Mouse (Mus musculus): Measurements from ENCODE around the gene Ankrd61.

Gene Ankrd61

DNA sequence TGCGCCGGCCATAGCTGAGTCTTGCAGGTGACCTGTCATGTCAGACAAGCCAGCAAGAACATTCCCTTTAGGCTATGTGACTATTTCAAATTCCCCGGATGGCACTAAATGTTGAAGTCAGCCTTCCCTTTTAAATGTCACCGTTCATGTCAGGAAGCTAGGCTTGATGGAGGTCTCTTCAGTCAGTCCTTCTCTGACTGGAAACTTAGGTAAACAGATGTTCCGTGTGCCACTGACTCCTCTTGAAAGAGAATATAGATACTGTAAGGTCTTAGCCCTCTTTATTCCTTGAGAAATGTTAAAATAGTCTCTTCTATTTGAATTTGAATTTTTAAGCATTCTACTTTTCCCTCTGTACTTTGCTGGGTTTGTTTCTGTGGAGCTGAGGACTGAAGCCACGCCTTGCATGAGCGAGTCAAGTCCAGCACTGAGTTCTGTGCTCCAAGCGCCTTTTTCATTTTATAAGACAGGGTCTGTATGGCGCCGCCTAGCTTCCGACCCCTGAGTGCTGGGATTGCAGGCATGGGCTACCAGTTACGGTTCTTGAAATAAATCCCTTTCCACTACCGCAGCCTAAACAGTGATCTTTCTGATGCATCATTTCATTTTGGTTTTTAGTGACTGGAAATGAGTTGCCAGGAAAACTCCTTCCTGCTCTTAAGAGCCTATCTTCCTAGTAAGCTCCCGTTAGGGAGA lies at the start of gene Ankrd61:
Gene Ankrd61, minus strand, starts transcription at position 51 of the 696 bp plus-strand sequence.
- no peak for DNase-seq

DNA sequence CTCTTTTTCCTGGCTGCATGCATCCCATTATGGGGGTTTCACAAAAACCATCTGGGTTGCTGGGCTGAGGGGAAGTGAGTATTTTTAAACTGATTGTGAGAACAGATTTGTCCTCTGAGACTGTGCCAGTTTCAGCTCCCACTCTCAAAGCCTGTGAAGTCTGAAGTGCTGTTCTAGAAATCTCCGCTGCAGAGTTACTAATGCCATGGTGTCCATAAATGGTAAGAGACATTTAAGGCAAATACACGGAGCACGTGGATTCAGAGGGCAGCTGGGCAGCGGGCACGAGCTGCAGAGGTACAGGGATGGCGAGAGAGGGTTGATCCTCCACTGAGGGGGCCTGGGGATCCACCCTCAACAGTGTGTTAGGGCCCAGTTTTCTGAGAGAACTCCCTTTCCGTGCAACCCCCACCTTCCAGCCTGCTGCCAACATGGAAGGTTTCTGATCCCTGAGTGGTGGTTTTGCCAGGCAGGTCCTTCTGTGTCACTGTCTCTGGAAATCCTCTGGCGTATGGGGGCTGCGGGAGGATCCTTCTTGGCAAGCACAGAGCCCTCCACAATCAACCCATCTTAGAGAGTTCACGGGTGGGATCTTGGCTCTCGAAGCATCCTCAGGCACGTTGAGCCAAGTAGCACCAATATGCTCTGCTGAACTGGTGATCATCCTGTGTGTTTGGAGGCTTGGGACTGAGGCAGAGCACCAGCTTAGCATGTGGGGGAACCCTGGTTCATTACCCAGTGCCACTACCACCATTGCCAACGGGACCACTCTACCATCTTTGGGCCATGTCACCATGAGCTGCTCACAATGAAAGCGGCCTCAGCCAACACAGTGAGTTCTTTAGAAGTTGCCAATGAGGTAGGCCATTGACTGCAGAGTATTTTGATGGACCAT lies 46.0 kb upstream of the Ankrd61 start:
- DNase-seq, result no peak

- DNase-seq, result no peak
Measured at GRCm38 (mm10) chr5:143941588-143941987, 44.1 kb upstream of the Ankrd61 start.

- no peak for DNase-seq
Measured at GRCm38 (mm10) chr5:143936156-143936555, 38.7 kb upstream of the Ankrd61 start.

DNA sequence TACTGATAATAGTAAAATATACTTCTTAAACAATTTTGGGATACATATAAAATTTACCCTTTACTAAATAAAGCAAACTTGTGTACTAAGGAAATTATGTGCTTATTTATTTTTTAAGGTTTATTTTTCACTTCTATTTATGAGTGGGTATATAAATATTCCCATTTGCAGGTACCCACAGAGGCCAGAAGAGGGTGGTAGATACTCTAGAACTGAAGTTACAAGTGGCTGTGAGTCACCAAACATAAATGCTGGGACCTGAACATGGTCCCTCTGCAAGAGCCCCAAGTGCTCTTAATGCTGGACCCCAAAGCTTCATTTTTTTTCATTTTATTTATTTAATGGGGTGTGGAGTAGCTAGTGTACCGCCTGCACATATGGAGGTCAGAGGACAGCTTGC lies 36.4 kb upstream of the Ankrd61 start:
- DNase-seq, result no peak

DNA sequence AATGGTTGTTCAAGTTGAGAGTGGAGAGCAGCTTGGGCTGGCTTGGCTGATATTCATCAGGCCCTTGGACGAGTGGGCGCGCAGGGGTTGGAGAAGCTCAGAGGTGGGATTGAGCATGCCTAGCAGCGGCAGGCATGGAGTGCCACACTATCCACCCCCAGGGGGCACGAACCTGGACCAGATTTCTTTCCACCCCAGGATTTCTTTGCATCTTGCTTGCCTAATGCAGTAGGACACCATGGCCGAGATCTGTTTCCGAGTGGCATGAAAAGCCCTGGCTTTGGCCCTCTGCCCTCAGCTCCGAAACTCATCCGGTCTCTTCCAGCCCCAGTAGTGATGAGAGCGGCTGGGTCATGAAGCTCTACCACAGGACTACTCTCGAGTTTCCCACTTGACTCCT lies 35.9 kb upstream of the Ankrd61 start:
- DNase-seq, result no peak

DNA sequence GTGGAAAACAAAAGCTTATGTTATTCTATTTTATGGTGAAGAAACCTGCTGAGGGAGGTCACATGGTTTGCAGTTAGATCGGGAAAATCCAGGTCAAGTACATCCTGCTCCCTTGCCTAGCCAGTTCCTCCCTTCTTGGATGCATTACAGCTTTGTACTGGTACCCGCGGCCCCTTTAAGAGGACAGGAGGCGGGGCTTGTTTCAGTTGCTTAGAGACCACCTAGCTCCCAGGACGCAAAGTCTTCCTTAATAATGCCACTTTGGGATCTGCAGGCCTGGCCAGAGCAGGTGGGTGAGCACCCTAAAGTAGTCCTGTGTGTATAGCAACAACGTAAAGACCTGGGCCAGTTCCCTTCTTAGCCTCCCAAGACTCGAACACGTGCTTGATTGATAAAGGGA lies 35.3 kb upstream of the Ankrd61 start, which contains the start of gene Rsph10b:
Gene Rsph10b, plus strand, starts transcription at position 205 of the 400 bp plus-strand sequence.
- DNase-seq, result no peak

GRCm38 (mm10) chr5:143931863-143932580 lies 34.5 kb upstream of the Ankrd61 start:
- no peak for DNase-seq

- no peak for DNase-seq
Measured at GRCm38 (mm10) chr5:143930656-143931055, 33.2 kb upstream of the Ankrd61 start.

GRCm38 (mm10) chr5:143929291-143929690 lies 31.8 kb upstream of the Ankrd61 start:
- no peak for DNase-seq

DNA sequence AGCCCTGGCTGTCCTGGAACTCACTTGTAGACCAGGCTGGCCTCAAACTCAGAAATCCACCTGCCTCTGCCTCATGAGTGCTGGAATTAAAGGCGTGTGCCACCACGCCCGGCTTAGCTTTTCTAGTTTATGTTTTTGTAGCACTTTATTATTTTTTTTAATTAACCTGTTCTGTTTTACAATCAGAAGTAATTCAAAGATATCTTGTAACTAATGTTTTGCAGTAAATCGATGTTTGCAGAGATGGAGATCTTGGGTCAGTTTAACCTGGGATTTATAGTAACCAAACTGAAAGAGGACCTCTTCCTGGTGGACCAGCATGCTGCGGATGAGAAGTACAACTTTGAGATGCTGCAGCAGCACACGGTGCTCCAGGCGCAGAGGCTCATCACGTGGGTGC lies 30.4 kb upstream of the Ankrd61 start, which contains the start of gene Gm42421:
Gene Gm42421, plus strand, starts transcription at position 301 of the 400 bp plus-strand sequence.
- DNase-seq, result no peak

- DNase-seq, result no peak
Measured at GRCm38 (mm10) chr5:143924781-143925452, 27.4 kb upstream of the Ankrd61 start.

- DNase-seq, result no peak
Measured at GRCm38 (mm10) chr5:143918120-143918519, 20.6 kb upstream of the Ankrd61 start.

DNA sequence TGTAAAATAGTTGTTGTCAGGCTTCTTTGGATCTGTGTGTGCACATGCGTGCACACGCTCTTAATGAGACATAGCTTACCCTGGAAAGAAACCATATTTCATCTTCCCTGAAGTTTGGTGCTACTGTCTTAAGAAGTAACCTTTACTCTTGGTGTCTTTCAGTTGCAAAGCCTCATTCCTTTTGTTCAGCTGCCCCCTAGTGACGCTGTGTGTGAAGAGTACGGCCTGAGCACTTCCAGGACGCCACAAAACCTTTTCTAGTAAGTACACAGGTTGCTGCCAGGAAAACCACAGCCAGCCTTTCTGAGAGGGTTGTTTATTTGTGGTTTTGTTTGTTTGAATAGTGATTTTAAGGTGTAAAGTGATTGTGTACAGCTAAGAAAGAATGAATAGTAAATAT lies 19.9 kb upstream of the Ankrd61 start:
- peak in 1 of 2 experiments; percentile 54 for DNase-seq

GRCm38 (mm10) chr5:143916221-143916620 lies 18.7 kb upstream of the Ankrd61 start:
- DNase-seq, result no peak

GRCm38 (mm10) chr5:143909417-143910400 lies 12.2 kb upstream of the Ankrd61 start, which contains the start of the genes Aimp2 and Pms2:
Gene Aimp2 (minus strand): TSS chr5:143909847.
Gene Pms2 (plus strand): TSS chr5:143909964.
- peak; percentile 85 to 86 for DNase-seq

DNA sequence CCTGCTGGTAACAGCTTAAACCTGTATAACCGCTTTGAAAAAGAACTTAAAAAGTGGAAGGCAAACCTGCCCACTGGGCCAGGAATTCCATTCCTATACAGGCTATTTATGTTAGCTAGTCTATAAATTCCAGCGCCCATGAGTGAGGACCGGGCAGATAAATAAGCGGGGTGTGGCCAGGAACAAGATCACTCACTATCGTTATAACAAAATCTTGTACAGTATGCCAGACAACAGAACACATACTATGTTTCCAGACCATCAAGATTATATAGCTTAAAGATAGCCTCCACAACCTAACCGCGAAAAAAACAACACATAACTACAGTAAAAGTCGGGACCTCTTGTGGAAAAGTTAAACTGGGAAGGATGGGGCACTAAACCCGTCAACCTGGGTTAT lies 11.4 kb upstream of the Ankrd61 start:
- DNase-seq, result no peak

DNA sequence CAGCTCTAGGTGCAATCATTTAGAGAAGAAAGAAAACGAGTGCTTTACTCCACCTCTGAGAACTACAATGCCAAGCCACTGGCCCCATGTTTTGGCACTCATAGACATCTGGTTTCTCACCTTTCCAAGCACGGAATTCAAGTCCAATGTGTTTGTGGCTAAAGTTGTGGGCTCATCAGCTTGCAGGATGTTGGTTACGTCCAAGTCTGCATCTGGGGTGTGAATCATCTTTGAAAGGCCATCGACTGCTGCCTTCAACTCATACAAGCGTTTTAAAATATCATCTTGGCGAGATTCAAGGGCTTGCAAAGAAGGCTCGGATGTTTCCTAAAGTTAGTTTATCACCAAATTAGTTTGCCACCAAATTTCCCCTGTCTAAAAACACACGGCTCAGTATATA lies 8.9 kb upstream of the Ankrd61 start:
- DNase-seq, result no peak

DNA sequence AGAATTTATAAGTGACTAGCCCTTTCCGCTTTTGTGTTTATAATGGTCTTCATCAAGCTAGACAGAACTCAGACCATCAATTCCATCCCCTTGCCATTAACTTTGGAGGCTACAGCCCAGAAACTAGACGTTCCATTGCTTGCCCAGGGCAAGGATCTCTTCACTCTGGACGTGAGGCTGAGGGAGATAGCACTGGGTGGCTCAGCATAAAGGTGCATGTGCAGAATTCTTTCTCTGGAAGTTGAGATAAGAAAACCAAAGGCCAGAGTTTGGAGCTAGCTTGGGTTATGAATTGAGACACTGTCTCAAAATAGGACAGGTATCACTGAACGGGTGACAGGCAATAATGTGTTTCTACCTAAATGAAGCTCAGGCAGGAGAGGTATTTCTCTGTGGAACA lies 6.3 kb upstream of the Ankrd61 start:
- DNase-seq, result no peak

DNA sequence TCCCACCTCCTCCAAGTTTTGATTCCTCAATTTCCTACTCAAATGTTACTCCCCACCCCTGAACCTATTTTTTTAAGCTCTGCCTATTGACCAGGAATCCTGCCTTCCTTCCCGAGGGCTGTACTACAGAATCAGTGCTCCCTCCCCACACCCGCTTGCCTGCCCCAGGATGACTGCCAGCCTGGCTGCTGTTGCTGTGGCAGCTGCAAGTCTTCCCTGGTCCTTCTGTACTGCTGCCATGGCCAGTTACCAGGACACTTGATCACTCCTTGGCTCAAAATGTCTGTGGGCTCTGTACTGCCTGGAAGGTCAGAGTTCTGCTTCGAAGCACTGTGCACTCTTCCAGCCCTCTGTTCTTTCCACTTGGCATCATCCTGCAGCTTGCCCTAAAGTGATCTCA lies 4.6 kb upstream of the Ankrd61 start:
- DNase-seq, result no peak

GRCm38 (mm10) chr5:143893396-143893795 lies 4.1 kb downstream of the Ankrd61 start:
- no peak for DNase-seq

All from spleen, adult 18-20 months (tissue).